Mouse (Mus musculus): ENCODE results near the gene Nol10.

GRCm38 (mm10) chr12:17373470-17373975 lies 25.3 kb downstream of the Nol10 start:
- no peak for TF ChIP-seq CTCF (IDR thresholded peaks at IDR 0.05; ENCODE audit: low read depth)
- no peak for TF ChIP-seq EP300 (optimal IDR thresholded peaks at IDR 0.05)

Measured in stomach, postnatal 0 days (tissue).